Mouse (Mus musculus) kidney, adult 2 months (tissue): ENCODE measurements around the gene Spdye4a.

Experiments used
- CTCF ChIP-seq: fragments of 200-500 bp; conservative IDR thresholded peaks from 2 replicates; pipeline ENCODE4 v1.5.1; 2011; ENCODE audit warnings: low read depth, mild to moderate bottlenecking, control low read depth, low read length, moderate library complexity, mixed read lengths; ENCODE audit not compliant: insufficient read depth, insufficient read length
- POLR2A ChIP-seq: fragments of 200-500 bp; IDR thresholded peaks from one replicate; pipeline ENCODE4 v1.6.1; 2011; ENCODE audit warnings: low read depth, low read length, control low read depth

GRCm38 (mm10) chr5:143275761-143276160, 49.1 kb upstream of the Spdye4a start:
- no peak for TF ChIP-seq POLR2A
- no peak for TF ChIP-seq CTCF
